Mouse (Mus musculus) spleen, adult 18-20 months (tissue): ENCODE results near the gene Pcnp.

ENCODE experiments used
- DNase-seq, 2 experiments: peaks; one replicate each; pipeline ENCODE4 v3.0.0; 2022; ENCODE audit warnings: mixed read lengths in 2 of 2

Pcnp gene

DNA sequence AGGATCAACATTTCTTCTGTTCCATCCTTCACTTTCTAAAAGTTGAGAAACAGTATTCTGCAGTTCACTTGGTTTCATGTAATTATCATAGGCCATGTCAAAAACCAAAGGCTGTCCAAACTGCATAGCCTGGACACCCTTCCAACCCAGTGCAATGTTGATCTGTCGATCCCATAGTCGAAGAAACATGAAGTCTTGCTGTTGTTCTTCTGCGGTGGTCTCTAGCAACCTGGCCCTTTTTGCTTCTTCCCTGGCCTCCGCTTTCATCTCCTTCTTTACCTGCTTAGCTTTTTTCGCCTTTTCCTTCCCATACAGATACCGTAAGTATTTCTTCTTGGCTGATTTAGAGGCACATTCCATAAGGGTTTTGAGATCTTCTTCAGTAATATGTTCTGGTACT lies 5.0 kb upstream of the Pcnp start:
- DNase-seq: no peak

GRCm38 (mm10) chr16:56028722-56029551 lies 602 bp downstream of the Pcnp start:
- DNase-seq: no peak

- DNase-seq: no peak
Observed at GRCm38 (mm10) chr16:56027854-56028629, 1.5 kb downstream of the Pcnp start.

DNA sequence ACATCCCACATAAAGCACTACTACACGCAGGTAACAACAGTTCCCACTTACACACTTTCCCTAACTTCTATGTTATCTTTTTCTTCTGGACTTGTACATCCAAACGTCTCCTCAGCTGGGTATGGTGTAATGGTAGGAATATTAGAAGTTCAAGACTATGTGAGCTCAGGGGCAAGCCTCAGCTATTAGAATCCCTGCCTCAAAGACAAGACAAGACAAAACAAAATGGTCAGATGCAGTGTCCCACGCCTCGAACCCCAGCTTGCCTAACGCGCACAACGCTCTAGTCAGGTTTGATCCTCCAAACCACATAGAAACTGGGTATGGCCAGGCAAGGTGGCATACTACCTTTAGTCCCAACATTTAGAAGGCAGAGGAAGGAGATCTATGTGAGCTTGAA lies 9.9 kb downstream of the Pcnp start:
- DNase-seq: no peak

- no peak for DNase-seq
Observed at GRCm38 (mm10) chr16:56014076-56014475, 15.5 kb downstream of the Pcnp start.

GRCm38 (mm10) chr16:56012789-56013743 lies 16.5 kb downstream of the Pcnp start:
- DNase-seq: no peak

- no peak for DNase-seq
Observed at GRCm38 (mm10) chr16:56008862-56009261, 20.7 kb downstream of the Pcnp start.

- DNase-seq: no peak
Observed at GRCm38 (mm10) chr16:56006798-56007197, 22.7 kb downstream of the Pcnp start.

- no peak for DNase-seq
Observed at GRCm38 (mm10) chr16:55994235-55994634, 35.3 kb downstream of the Pcnp start.

GRCm38 (mm10) chr16:55990311-55990710 lies 39.2 kb downstream of the Pcnp start:
- no peak for DNase-seq

- DNase-seq: no peak
Observed at GRCm38 (mm10) chr16:55986001-55986400, 43.5 kb downstream of the Pcnp start.

- DNase-seq: no peak
Observed at GRCm38 (mm10) chr16:55974903-55975285, 54.6 kb downstream of the Pcnp start.

- DNase-seq: peak; percentile 90 to 92
Observed at GRCm38 (mm10) chr16:55974256-55974902, 55.2 kb downstream of the Pcnp start.

GRCm38 (mm10) chr16:55973431-55974255 lies 55.9 kb downstream of the Pcnp start, which contains the start of gene Zbtb11:
Gene Zbtb11 (plus strand): TSS chr16:55973883.
- DNase-seq: peak; percentile 98 to 99

DNA sequence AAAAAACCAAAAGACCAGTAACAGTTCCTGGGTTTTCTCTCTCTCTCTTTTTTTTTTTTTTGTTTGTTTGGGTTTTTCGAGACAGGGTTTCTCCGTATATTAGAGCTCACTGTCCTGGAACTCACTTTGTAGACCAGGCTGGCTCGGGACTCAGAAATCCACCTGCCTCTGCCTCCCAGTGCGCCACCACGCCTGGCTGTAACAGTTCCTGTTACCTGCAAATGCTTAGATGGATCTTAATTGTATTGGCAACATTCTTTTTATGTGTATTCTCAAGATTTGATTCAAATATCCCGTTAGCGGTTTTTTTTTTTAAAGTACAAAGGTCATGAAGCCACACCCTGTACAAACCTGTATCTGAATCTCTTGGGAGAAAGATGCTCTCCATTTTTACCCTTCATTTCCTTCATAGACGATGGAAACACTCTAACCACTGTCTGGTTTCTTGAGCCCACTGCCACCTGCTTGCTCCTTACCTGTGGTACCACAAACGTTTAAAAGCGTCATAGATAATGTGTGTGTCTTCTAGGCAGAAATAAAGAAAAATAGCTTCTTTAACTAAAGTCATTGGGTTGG lies 56.8 kb downstream of the Pcnp start:
- DNase-seq: no peak

- DNase-seq: no peak
Observed at GRCm38 (mm10) chr16:55971735-55972615, 57.6 kb downstream of the Pcnp start.

DNA sequence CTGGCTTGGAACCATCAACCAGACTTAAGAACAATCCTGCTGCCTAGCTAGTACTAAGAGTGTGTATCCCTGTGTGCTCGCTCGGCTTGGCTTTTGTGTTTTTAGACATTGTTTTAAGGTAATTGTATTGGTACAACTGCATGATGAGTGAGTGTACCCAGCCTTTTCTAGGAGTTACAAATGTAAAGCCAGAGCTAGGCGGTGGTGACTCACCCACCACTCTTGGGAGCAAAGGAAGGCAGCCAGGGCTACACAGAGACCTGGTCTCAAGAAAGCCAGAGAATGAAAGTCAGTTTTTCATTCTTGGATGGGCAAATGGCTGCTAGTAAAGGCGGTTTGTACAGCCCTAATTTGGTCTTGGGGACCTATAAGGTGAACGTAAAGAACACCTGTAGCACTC lies 59.1 kb downstream of the Pcnp start:
- DNase-seq: no peak

DNA sequence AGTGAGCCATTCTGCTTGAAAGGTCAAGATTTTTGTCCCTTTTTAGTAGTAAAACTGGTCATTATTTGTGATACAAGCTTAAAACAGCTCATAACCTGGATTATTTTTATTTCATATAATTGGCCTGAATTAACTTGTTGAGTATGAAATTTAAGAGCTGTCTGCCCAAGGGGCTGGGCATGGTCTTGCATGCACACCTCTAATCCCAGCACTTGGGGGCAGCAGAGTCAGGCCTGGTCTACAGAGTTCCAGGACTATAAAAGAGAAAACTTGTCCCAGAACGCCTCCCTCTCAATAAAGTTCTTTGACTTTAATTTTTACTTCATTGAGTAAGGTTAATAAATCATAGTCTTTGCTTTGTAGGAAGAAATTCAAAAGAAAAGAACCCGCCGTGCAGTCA lies 60.4 kb downstream of the Pcnp start:
- peak in 1 of 2 experiments; percentile 52 for DNase-seq

GRCm38 (mm10) chr16:55967221-55967620 lies 62.3 kb downstream of the Pcnp start:
- DNase-seq: no peak
